Mouse (Mus musculus): ENCODE measurements around the gene Ptcd3. TPM values are rescaled to one million over a fixed set of nuclear protein-coding genes. Genes with fewer than 3 reads are reported as not detected.

The Ptcd3 gene
- polyA plus RNA-seq, 1 experiment = 52.3 TPM

DNA sequence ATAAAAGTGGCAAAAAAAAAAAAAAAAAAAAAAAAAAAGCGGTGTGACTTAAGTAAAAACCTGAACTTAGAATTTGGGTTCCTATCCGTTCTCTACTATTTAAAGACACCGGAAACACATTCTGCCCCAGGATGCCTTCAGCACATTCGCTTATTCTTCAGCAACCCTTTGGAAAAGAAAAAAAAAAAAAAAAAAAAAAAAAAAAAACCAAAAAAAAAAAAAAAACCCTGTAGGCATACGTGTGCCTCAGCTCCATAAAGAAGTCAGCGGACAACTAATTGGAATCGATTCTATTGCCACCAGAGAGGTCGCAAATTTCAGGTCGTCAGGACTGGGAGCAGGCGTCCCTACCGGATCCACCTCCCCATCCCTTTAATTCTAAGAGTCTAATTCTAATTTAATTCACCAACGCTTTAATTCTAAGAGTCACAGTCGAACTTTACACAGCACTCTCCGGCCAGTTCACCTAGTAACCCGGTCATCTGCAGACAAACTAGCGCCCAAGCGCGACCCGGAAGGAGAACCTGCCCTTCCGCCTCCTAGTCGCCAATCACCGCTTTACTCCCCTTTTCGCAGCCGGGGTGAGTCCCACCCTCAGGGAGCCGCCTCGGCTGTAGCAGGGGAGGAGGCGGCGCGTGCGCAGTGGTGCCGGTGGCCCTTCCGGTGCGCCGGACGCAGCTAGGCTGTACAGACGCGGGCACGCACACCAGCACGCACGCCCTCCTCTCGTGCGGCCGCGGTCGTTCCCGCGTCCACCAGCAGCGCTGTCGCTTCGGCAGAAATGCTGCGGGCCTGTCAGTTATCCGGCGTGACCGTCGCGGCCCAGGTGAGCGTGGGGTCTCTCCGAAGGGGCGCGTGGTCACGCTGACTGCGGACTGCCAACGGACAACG, 77.6 kb downstream of the Ptcd3 start, which contains the start of gene Immt:
Gene Immt, plus strand, starts transcription at position 642 of the 891 bp plus-strand sequence.
- H3K4me1 ChIP-seq (ENCODE audit: control insufficient read depth, insufficient read depth, low read length) = no peaks in the 10 kb centered on the region
- peak within 1 kb of the TSS; percentile 61 for H3K4me3 ChIP-seq (ENCODE audit: insufficient read depth, low read length)
- TF ChIP-seq POLR2A (IDR thresholded peaks at IDR 0.05; ENCODE audit: extremely low read depth, insufficient read depth, low read length) = peak; percentile 87
- no peak for TF ChIP-seq CTCF (IDR thresholded peaks at IDR 0.05; ENCODE audit: extremely low read depth, insufficient read depth, low read length)
- H3K27ac ChIP-seq (ENCODE audit: insufficient read depth, low read length) = peak within 1 kb of the TSS; percentile 87

Other genes with a start within 250 kb of the Ptcd3 start
- 76.3 and 79.2 TPM in 2 replicates for gene Reep1, start 201.2 kb downstream of the Ptcd3 start, polyA plus RNA-seq (2012; rRNA removed)
- gene Mrpl35, start 81.8 kb downstream of the Ptcd3 start, polyA plus RNA-seq (2012; rRNA removed) = 17.3 and 17.9 TPM in 2 replicates
- 82.1 and 85.2 TPM in 2 replicates for gene Immt, start 77.4 kb downstream of the Ptcd3 start, polyA plus RNA-seq (2012; rRNA removed)
- 16.6 and 17.6 TPM in 2 replicates for gene Polr1a, start 303 bp upstream of the Ptcd3 start, polyA plus RNA-seq (2012; rRNA removed)
- gene St3gal5, start 188.8 kb upstream of the Ptcd3 start, polyA plus RNA-seq (2012; rRNA removed) = 126 and 133 TPM in 2 replicates